Mouse (Mus musculus) layer of hippocampus, adult 2 months (tissue): Measurements from ENCODE around the gene Cpa3. TPM values are rescaled to one million over a fixed set of nuclear protein-coding genes. Genes with fewer than 3 reads are reported as not detected.

Source experiments
- DNase-seq, 2 experiments: peaks; one replicate each; pipeline ENCODE4 v3.0.0; 2022; ENCODE audit warnings: low spot score in 2 of 2
- H3K27ac ChIP-seq: fragments of 200-600 bp; 2 replicates; pipeline ENCODE4 v1.8.1; 2022
- H3K4me3 ChIP-seq: fragments of 200-600 bp; 2 replicates; pipeline ENCODE4 v1.8.1; 2022; ENCODE audit warnings: mild to moderate bottlenecking
- CTCF ChIP-seq: fragments of 200-600 bp; conservative IDR thresholded peaks from 2 replicates; pipeline ENCODE4 v1.8.1; 2022; ENCODE audit warnings: antibody characterized with exemption, mild to moderate bottlenecking, moderate library complexity
- long read RNA-seq, 2 experiments: library from polyadenylated mRNA; stranded (forward); transcript quantifications; one replicate each; pipeline ENCODE4 v2.0.0; 2021; ENCODE audit warnings: borderline mapping rate in 2 of 2
- total RNA-seq, 2 experiments: library from RNA; stranded (reverse); gene quantifications; 2 replicates each; pipeline ENCODE4 v1.2.3; 2021

Gene Cpa3
- total RNA-seq = under 1 TPM; 0.32 to 0.74 TPM
- long read RNA-seq, experiment 1 = 0 reads
- long read RNA-seq, experiment 2 = 0 reads

DNA sequence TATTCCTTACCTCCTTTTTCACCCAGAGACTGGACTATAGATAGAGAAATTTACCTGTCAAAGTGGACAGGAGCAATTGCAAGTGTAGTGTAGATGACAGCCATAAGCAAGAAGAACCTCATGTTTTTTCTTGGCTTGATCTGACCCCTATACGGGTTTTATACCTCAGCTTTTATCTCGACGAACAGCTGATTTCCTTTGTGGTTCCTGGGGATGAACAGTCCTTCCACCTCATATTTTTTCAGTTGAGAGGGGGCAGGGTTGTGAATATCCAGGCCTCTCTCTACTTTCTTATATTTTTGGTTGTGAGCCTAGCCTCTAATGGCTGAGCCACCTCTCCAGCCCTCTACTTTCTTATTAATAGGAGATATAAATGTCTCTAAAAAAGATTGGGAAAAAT, at the start of gene Cpa3:
Cpa3 (minus strand) TSS at position 132 of the 400 bp plus-strand sequence.
- TF ChIP-seq CTCF = no peak
- Histone ChIP-seq H3K4me3 (no peak within 1 kb of the TSS), H3K27ac (no peak within 1 kb of the TSS)
- DNase-seq = no peak

DNA sequence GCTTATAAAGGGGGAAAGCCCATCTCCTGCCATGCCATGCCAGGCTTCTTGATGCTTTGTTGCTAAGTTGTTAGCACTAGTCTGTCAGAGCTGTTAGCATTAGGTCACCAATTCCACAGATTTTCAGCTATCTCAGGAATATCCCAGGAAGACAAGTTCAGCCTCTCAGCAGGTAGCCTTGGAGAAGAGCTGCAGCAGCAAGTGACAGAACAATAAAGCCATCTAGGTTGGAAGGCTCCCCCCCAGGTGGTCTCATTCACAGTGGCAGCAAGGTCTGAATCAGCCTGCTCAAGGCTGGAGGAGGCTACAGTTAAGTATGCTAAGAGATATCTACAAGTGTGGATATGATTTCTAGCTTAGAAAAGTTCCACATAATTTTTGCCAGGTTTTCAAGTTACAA, 49.4 kb upstream of the Cpa3 start:
- DNase-seq = no peak
- no peak overlapping the region for H3K4me3 ChIP-seq
- TF ChIP-seq CTCF = no peak
- H3K27ac ChIP-seq = no peak overlapping the region

DNA sequence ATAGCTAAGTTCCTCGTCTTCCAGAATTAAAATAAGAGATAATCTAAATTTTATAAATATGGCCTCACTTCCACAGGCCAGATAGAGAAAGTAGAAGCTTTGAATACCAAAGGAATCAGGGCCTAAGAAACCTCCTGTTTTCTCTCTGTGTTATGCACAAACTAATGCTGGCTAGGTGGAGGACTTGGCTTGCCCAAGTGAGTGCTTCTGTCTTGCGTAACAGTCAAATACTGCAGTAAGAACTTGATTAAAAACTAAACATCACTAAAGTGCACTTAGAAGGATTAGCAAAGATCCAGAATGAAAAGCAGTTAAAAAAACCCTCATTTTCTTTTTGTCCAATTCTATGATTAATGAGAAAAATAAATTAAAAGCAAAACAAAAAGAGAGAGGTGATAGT, 46.8 kb upstream of the Cpa3 start:
- Histone ChIP-seq H3K27ac (no peak overlapping the region), H3K4me3 (no peak overlapping the region)
- TF ChIP-seq CTCF = no peak
- no peak for DNase-seq

DNA sequence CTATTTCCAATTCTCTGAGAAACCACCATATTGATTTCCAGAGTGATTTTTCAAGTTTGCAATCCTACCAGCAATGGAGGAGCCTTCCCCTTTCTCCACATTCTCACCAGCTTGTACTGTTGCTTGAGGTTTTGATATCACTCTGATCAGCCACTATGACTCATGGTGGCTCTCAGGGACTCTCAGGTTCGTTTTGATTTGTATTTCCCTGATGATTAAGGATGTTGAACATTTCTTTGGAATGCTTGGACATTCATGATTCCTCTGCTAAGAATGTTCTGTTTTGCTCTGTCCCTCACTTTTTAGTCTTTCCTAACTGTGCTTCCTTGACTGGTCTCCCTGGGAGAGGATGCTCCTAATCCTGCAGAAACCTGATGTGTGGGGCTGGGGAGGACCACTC, 39.8 kb upstream of the Cpa3 start:
- Histone ChIP-seq H3K27ac (no peak overlapping the region), H3K4me3 (no peak overlapping the region)
- no peak for DNase-seq
- no peak for TF ChIP-seq CTCF

DNA sequence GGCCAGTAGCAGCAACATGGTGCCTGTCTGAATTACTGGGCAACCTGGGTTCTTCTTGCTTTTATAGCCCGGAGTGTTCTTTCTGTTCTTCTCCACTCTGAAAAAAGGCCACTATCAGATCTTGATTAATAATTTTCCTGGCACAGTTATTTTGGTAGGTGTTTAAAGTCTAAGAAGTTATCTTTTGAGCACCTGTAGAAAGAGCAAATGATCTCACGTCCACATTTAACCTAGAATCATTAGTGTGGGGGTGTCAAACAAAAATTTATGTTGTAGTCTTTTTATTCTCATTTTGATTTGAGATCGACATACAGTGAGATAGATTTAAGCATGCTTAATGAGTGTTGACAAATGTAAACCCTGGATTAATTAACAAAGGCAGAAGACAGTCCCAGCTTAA, 33.7 kb upstream of the Cpa3 start, which contains the start of gene Cpb1:
Cpb1 (minus strand) TSS at position 101 of the 400 bp plus-strand sequence.
- no peak for TF ChIP-seq CTCF
- H3K4me3 ChIP-seq = no peak within 1 kb of the TSS
- no peak for DNase-seq
- H3K27ac ChIP-seq = no peak within 1 kb of the TSS

DNA sequence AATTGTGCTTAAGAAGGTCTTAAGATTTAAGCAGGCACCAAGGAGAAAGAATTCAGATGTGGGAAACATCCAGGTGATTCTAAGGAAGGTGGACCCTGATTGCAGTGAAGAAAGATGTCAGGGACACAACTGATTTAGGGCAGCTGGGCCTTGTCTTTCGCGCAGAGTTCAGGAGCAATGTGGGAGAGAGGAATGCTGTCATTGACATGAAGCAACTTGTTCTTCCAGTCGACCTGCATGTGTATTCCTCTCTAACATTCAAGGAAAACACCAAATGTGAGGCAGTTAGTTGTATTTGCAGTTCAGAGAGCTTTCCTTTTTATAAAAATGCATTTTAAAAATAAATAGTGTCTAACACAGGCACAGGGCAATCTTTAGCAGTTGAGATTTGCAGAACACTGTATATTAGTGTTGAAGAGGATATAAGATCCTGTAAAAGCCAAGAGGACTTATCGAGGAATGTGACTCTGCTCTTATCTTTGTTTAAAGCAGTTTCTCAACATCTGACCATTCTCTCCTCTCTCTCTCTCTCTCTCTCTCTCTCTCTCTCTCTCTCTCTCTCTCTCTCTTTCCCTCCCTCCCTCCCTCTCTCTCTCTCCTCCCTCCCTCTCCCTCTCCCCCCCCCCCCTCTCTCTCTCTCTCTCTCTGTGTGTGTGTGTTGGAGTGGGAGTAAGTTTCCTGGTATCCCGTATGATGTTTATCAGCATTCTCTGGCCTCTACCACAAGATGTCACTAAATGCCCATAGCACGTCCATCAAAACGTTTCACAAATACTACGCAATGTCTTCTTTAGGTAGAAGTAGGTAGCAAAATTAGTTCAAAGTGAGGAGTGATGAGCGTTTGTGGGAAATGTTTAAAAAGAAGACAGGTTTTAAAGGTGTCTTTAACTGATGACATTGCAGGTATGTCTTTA, 12.8 kb upstream of the Cpa3 start:
- Histone ChIP-seq H3K27ac (no peak overlapping the region), H3K4me3 (no peak overlapping the region)
- no peak for DNase-seq
- peak; percentile 58 for TF ChIP-seq CTCF

DNA sequence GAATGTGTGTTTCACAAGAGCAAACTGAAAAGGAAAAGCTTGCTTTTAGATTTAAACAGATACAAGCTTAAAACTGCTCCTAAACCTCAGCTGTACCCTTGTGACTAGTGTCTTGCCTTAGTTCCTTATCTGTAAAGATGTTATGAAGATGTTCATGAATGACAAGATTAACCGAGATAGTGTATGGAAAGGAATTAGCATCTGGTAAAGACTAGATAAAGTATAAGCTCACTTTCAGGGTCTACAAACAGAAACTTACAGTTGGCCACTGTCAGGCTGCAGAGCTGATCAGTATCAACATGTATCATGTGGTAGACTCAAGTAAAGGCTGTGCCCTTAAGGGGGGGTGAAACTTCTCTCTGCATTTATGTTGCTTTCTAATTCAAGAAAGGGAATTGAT, 1.9 kb upstream of the Cpa3 start:
- Histone ChIP-seq H3K4me3 (no peak overlapping the region), H3K27ac (no peak overlapping the region)
- DNase-seq = no peak
- no peak for TF ChIP-seq CTCF

DNA sequence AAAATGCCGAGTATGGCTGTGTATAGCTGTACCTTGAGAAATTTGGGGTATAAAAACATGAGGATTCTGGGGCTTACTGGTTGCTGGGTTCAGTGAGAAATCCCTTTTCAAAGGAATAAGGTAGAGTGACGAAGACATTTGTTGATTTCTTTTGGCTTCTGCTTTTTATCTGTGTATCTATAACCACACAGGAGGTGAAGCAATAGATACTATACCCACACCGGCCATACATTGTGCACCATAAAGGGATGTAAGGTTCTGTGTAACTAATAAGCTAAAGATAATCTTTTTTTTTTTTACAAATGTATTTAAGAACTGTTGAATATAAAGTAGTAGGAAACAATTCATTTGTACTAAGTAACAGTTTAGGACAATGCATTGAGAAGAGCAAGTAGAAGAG, 2.2 kb downstream of the Cpa3 start:
- Histone ChIP-seq H3K4me3 (no peak overlapping the region), H3K27ac (no peak overlapping the region)
- no peak for TF ChIP-seq CTCF
- no peak for DNase-seq

DNA sequence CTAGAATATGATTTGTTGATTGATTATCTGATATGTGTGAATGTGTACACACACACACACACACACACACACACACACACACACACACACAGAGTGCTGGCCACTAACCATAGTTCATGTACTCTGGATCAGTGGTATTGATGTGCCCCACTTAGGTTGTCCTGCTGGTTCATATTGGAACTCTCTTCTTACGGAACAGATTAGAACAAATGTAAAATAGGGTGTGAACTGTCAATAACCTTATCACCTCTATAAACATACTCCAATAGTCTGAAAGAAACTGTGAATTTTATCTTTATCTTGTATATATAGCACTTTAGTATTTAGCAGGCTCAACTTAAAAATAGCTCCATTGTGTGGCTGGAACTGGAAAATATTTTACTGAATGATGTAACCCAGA, 5.0 kb downstream of the Cpa3 start:
- H3K4me3 ChIP-seq = no peak overlapping the region
- no peak overlapping the region for H3K27ac ChIP-seq
- DNase-seq = no peak
- TF ChIP-seq CTCF = no peak

DNA sequence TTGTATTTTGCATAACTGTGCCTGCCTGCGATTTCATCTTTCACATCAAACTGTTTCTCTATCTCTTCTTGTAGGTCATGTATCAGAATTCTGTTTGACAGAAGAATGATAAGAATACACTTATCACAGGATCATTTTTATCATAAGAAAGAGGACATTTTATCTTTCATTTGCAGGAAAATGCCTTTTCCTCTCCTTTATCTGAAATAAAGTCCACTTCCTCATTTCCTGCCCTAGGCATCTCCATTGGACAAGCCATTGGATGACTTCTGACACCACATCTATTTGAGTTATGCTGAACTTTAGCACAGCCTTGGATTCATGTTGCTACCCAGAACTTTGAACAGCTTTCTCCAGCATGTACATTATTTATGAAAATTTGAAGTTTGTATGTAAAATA, 13.0 kb downstream of the Cpa3 start:
- DNase-seq = no peak
- Histone ChIP-seq H3K4me3 (no peak overlapping the region), H3K27ac (no peak overlapping the region)
- no peak for TF ChIP-seq CTCF

DNA sequence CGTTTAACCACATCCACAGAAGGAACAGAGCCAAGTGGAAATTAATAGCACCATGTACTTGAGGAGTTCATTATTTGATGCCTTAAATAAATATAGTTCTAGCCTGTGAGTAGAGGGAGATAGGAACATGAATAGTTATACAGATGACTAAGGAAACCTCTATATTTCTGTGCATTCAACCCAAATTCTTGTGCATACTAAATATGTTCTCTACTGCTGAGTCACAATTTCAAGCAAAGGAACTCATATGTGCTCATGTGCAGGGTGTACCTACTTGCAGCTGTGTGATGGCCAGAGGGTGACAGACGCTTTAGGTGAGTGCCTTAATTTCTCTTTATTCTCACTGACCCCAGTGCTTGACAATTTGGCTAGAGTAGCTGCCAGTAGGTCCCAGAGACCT, 16.6 kb downstream of the Cpa3 start:
- Histone ChIP-seq H3K27ac (no peak overlapping the region), H3K4me3 (no peak overlapping the region)
- no peak for TF ChIP-seq CTCF
- no peak for DNase-seq

DNA sequence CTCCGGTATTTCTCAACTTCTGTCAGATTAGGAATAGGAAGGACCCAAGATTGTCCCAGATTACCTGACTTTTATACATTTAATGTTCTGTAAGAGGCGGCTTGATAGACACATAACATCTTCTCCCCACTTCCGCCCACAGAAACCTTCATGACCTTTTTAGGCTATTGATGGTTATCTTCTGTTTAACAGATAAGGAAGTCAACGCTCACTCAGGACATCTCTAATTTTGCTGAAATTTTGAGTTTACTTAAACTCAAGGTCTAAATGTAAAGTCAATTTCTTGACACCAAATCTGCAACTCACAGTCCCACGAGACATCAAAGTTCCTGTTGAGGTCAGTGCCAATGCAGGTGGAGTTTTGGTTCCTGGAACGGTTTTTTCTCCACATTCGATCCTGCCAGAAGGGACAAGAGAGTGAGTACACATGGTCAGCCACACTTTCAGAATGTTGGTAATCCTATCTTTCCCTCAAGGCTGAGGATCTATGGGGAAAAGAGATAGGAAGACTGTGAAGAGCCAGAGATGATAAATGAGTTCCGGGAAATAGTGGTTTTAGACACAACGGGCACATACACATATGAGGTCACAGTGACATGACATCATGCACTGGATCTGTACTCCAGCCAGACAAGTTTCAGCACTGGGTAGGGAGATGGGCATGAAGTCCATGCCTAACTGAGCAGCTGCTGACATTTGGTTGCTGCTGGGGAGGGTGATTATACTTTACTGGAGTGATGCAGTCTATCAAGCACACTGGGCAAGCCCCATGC, 18.9 kb downstream of the Cpa3 start:
- TF ChIP-seq CTCF = no peak
- DNase-seq = no peak
- H3K27ac ChIP-seq = no peak overlapping the region
- H3K4me3 ChIP-seq = no peak overlapping the region

DNA sequence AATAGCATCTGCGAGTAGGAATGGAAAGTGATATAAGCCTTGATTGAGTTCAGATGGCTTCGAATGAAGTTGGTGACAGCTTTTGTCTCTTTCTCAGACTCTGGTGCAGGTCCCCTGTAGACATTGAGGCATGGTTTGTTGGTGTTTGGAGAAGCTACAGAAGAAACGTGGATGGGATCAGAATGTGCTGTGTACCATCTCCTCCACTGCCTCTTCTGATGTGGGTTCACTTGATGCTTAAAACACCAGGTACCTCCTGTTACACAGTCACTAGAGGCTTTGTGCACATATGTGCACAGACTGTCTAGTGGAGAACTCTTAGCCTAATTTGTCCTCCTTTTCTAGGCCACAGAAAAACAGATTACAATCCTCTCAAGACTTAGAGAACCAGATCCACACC, 19.8 kb downstream of the Cpa3 start:
- no peak overlapping the region for H3K4me3 ChIP-seq
- H3K27ac ChIP-seq = no peak overlapping the region
- no peak for TF ChIP-seq CTCF
- DNase-seq = no peak
